Mouse (Mus musculus) neural tube, embryonic 11.5 days (tissue): ENCODE measurements at regions not wholly inside any gene's neighbourhood (a gene's known extent, or its start where the extent isn't known, plus 50 kb on each side); places are given as distances from the start of the nearest gene placed in this dataset.

Experiments used
- ATAC-seq: fragments of 200-750 bp; cut with Nextera tagmentation; 2 replicates; pipeline ENCODE4 v1.8.0; 2017; ENCODE audit warnings: moderate number of reproducible peaks, mild to moderate bottlenecking, moderate TSS enrichment, moderate library complexity; ENCODE audit not compliant: insufficient read depth, low FRiP score, low TSS enrichment
- DNase-seq: peaks from one replicate; pipeline ENCODE4 v3.0.0-alpha.2; 2015; ENCODE audit warnings: low spot score
- H3K27ac ChIP-seq: fragments of 300-500 bp; sonication (generic); 2 replicates; pipeline ENCODE4 v1.5.1; 2014; ENCODE audit warnings: low read depth, mild to moderate bottlenecking, low read length
- H3K27me3 ChIP-seq: fragments of 300-500 bp; sonication (generic); 2 replicates; pipeline ENCODE4 v1.6.1; 2014; ENCODE audit warnings: mild to moderate bottlenecking, low read length, mixed read lengths; ENCODE audit not compliant: control insufficient read depth, insufficient read depth
- H3K36me3 ChIP-seq: fragments of 300-500 bp; sonication (generic); 2 replicates; pipeline ENCODE4 v1.6.1; 2014; ENCODE audit warnings: mild to moderate bottlenecking, low read length, moderate library complexity, mixed read lengths; ENCODE audit not compliant: control insufficient read depth, insufficient read depth
- H3K4me1 ChIP-seq: fragments of 300-500 bp; sonication (generic); 2 replicates; pipeline ENCODE4 v1.6.1; 2014; ENCODE audit warnings: low read length, mixed read lengths; ENCODE audit not compliant: control insufficient read depth, insufficient read depth
- H3K4me2 ChIP-seq: fragments of 300-500 bp; sonication (generic); 2 replicates; pipeline ENCODE4 v1.6.1; 2014; ENCODE audit warnings: low read depth, mild to moderate bottlenecking, moderate library complexity
- H3K4me3 ChIP-seq: fragments of 300-500 bp; sonication (generic); 2 replicates; pipeline ENCODE4 v1.5.1; 2014; ENCODE audit warnings: low read depth, low read length
- H3K9ac ChIP-seq: fragments of 300-500 bp; sonication (generic); 2 replicates; pipeline ENCODE4 v1.6.1; 2014; ENCODE audit warnings: mild to moderate bottlenecking, low read length
- H3K9me3 ChIP-seq: fragments of 300-500 bp; sonication (generic); 2 replicates; pipeline ENCODE4 v1.6.1; 2016; ENCODE audit warnings: low read length; ENCODE audit not compliant: control insufficient read depth
- WGBS: fragments of 180-500 bp; shearing (Covaris S2); extraction: QIAGEN DNeasy Blood & Tissue Kit; methylation state at CpG from one replicate; pipeline ENCODE4 v1.1.7; 2014; 5-methylcytosine and 5-hydroxymethylcytosine counted together

DNA sequence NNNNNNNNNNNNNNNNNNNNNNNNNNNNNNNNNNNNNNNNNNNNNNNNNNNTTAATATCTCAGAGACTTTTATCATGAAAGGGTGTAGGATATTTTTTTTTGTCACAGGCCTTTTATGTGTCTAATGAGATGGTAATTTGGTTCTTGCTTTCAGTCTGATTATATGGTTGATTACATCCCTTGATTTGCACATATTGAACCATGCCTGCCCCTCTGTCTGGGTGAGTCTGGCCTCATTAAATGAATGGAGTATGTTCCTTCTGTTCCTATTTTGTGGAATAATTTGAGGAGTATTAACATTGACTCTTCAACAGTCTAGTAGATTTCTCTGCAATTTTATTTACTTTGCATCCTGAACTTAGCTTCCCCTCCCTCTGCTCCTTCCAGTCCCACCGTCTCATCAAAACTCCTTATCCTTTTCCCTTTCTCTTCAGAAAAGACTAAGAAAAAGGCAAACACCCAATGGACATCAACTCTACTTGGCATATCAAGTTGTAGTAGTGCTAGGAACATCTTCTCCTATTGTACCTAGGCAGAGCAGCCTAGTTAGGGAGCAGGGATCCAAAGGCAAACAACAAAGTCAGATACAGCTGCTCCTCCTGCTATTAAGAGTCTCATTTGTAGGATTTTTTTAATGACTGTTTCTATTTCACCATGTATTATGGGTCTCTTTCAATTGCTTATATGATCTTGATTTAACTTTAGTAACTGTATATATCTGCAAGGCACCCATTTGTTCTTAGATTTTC, 1185.0 kb upstream of the Cdh7 start:
- H3K9ac ChIP-seq, result no peak overlapping the region
- DNase-seq (no peak), ATAC-seq (peak; percentile 75)
- no peaks in the 10 kb centered on the region for H3K36me3 ChIP-seq
- no peak overlapping the region for H3K27ac ChIP-seq
- H3K4me2 ChIP-seq, result no peak overlapping the region
- H3K4me3 ChIP-seq, result no peak overlapping the region
- no peaks in the 10 kb centered on the region; the same call in 1 of the 2 replicates for H3K9me3 ChIP-seq
- H3K4me1 ChIP-seq, result no peaks in the 10 kb centered on the region
- H3K27me3 ChIP-seq, result no peaks in the 10 kb centered on the region
- 46% methylated on average over 1 of the region's 1 CpGs for WGBS

DNA sequence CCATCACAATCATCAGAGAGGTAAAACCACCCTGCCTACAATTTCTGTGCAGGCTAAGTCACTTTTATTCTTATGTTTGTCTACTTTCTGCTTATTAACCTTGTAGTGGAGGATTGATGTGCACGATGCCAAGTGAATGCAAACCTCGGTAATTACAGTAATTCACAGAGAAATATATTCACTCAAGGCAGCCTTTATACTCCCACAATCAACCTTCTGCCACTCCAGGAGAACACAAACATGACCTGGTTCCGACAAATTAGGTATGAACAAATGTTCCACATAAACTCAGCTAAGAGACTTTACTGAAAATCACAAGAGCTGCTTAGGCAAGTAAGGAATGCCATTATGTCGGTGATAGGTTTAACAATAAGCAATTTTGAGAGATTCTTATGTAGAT, 1182.1 kb upstream of the Cdh7 start:
- Histone ChIP-seq H3K36me3 (no peaks in the 10 kb centered on the region), H3K4me3 (no peak overlapping the region), H3K9me3 (no peaks in the 10 kb centered on the region), H3K27ac (no peak overlapping the region), H3K4me2 (no peak overlapping the region), H3K9ac (no peak overlapping the region), H3K4me1 (no peaks in the 10 kb centered on the region), H3K27me3 (no peaks in the 10 kb centered on the region)
- ATAC-seq (no peak), DNase-seq (no peak)
- 70% methylated on average over 4 of the region's 4 CpGs for WGBS

DNA sequence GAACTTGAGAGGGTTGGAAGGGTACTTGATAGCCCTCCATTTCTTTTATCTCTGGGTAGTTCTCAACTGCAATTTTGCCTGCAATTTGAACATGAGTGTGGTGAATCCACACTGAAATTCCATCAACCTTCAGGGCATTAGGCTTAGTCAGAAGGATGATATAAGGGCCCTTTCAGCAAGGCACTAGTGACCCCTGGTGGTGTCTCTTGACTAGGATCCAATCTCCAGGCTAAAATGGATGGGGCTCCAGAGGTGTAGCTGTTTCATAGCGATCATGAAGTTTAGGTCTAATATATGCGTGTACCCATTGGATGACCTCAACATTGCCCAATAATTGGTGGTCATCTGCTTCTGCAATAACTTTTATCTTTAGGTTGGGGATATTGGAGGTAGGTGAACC, 1155.0 kb upstream of the Cdh7 start:
- 85% methylated on average over 2 of the region's 2 CpGs for WGBS
- DNase-seq (peak; percentile 23), ATAC-seq (peak; percentile 22; the same call in 1 of the 2 replicates)
- H3K27ac ChIP-seq, result no peak overlapping the region
- H3K9me3 ChIP-seq, result no peaks in the 10 kb centered on the region
- no peak overlapping the region for H3K4me2 ChIP-seq
- H3K9ac ChIP-seq, result no peak overlapping the region
- no peaks in the 10 kb centered on the region for H3K4me1 ChIP-seq
- H3K36me3 ChIP-seq, result no peaks in the 10 kb centered on the region
- no peaks in the 10 kb centered on the region for H3K27me3 ChIP-seq
- no peak overlapping the region for H3K4me3 ChIP-seq
